Mouse (Mus musculus) embryonic facial prominence, embryonic 10.5 days (tissue): ENCODE data around the gene Myl7. TPM values are rescaled to one million over a fixed set of nuclear protein-coding genes. Genes with fewer than 3 reads are reported as not detected.

Experiments used
- DNase-seq: peaks from one replicate; pipeline ENCODE4 v3.0.0-alpha.2; 2017; ENCODE audit warnings: low spot score
- H3K27ac ChIP-seq: fragments of 300-500 bp; sonication (generic); replicated peaks from 2 replicates; pipeline ENCODE4 v1.5.1; 2016; ENCODE audit warnings: mild to moderate bottlenecking
- H3K27me3 ChIP-seq: fragments of 300-500 bp; sonication (generic); replicated peaks from 2 replicates; pipeline ENCODE4 v1.6.1; 2016; ENCODE audit warnings: low read depth, mild to moderate bottlenecking; ENCODE audit not compliant: poor library complexity, severe bottlenecking
- H3K36me3 ChIP-seq: fragments of 300-500 bp; sonication (generic); replicated peaks from 2 replicates; pipeline ENCODE4 v1.6.1; 2016; ENCODE audit warnings: mild to moderate bottlenecking, moderate library complexity
- H3K4me1 ChIP-seq: fragments of 300-500 bp; sonication (generic); 2 replicates; pipeline ENCODE4 v1.6.1; 2016
- H3K4me3 ChIP-seq: fragments of 300-500 bp; sonication (generic); 2 replicates; pipeline ENCODE4 v1.5.1; 2016; ENCODE audit warnings: mild to moderate bottlenecking, moderate library complexity
- H3K9me3 ChIP-seq: fragments of 300-500 bp; sonication (generic); 2 replicates; pipeline ENCODE4 v1.6.1; 2016; ENCODE audit warnings: mild to moderate bottlenecking
- WGBS: fragments of 180-500 bp; shearing (Covaris S2); methylation state at CpG from one replicate; pipeline ENCODE4 v1.1.7; 2016; 5-methylcytosine and 5-hydroxymethylcytosine counted together
- polyA plus RNA-seq: library from polyadenylated mRNA; unstranded; fragments of >200 nt; fragmentation: Nextera tagmentation; extraction: Ambion mirVana; gene quantifications from 2 replicates; pipeline ENCODE4 v1.2.1, GENCODE M21; 2016

Gene Myl7
- polyA plus RNA-seq, 1 experiment from 2014 or later = 5.4 TPM

- Histone ChIP-seq H3K27ac (no peak overlapping the region), H3K4me3 (no peak overlapping the region), H3K27me3 (peaks cover 46% of the 10 kb centered on the region), H3K36me3 (no peaks in the 10 kb centered on the region), H3K4me1 (peaks cover 33% of the 10 kb centered on the region), H3K9me3 (no peaks in the 10 kb centered on the region)
- DNase-seq = no peak
- WGBS = 80% methylated on average over 1 of the region's 1 CpGs
These were observed 39.9 kb downstream of the Myl7 start for GRCm38 (mm10) chr11:5858723-5859122.

- Histone ChIP-seq H3K4me1 (peaks cover 21% of the 10 kb centered on the region), H3K4me3 (no peak overlapping the region), H3K27ac (no peak overlapping the region), H3K36me3 (no peaks in the 10 kb centered on the region), H3K9me3 (no peaks in the 10 kb centered on the region), H3K27me3 (peaks cover 25% of the 10 kb centered on the region)
- WGBS = 80% methylated on average over 8 of the region's 8 CpGs
- DNase-seq = no peak
These were observed 42.0 kb downstream of the Myl7 start for GRCm38 (mm10) chr11:5856479-5857130.

- Histone ChIP-seq H3K4me1 (peaks cover 14% of the 10 kb centered on the region), H3K9me3 (no peaks in the 10 kb centered on the region), H3K4me3 (no peak overlapping the region), H3K27ac (peak overlapping the region; percentile 51; the same call in 1 of the 2 replicates), H3K27me3 (peaks cover 18% of the 10 kb centered on the region), H3K36me3 (no peaks in the 10 kb centered on the region)
- peak; percentile 31 for DNase-seq
- 42% methylated on average over 7 of the region's 7 CpGs for WGBS
These were observed 42.7 kb downstream of the Myl7 start for GRCm38 (mm10) chr11:5855902-5856301.

GRCm38 (mm10) chr11:5855481-5855880 is 43.1 kb downstream of the Myl7 start:
- H3K36me3 ChIP-seq = no peaks in the 10 kb centered on the region
- no peak overlapping the region for H3K27ac ChIP-seq
- H3K9me3 ChIP-seq = no peaks in the 10 kb centered on the region
- H3K27me3 ChIP-seq = peaks cover 14% of the 10 kb centered on the region
- peaks cover 14% of the 10 kb centered on the region for H3K4me1 ChIP-seq
- DNase-seq = no peak
- H3K4me3 ChIP-seq = no peak overlapping the region

GRCm38 (mm10) chr11:5852314-5852713 is 46.3 kb downstream of the Myl7 start:
- WGBS = 54% methylated on average over 1 of the region's 1 CpGs
- DNase-seq = no peak
- Histone ChIP-seq H3K4me3 (no peak overlapping the region), H3K36me3 (no peaks in the 10 kb centered on the region), H3K4me1 (peaks cover 14% of the 10 kb centered on the region), H3K27ac (no peak overlapping the region), H3K9me3 (no peaks in the 10 kb centered on the region), H3K27me3 (no peaks in the 10 kb centered on the region)

- H3K27me3 ChIP-seq = no peaks in the 10 kb centered on the region
- 0 out of 2 replicates have a peak overlapping the region, but pooled peaks have one; percentile 8 for H3K27ac ChIP-seq
- H3K4me3 ChIP-seq = no peak overlapping the region
- no peaks in the 10 kb centered on the region for H3K36me3 ChIP-seq
- peaks cover 11% of the 10 kb centered on the region for H3K4me1 ChIP-seq
- no peaks in the 10 kb centered on the region for H3K9me3 ChIP-seq
- DNase-seq = no peak
- WGBS = 62% methylated on average over 4 of the region's 4 CpGs
These were observed 47.4 kb downstream of the Myl7 start for GRCm38 (mm10) chr11:5851021-5851736.

- no peak overlapping the region for H3K27ac ChIP-seq
- DNase-seq = no peak
- no peaks in the 10 kb centered on the region for H3K27me3 ChIP-seq
- H3K4me1 ChIP-seq = peaks cover 6% of the 10 kb centered on the region; the same call in 1 of the 2 replicates
- no peak overlapping the region for H3K4me3 ChIP-seq
- 72% methylated on average over 5 of the region's 5 CpGs for WGBS
- no peaks in the 10 kb centered on the region for H3K36me3 ChIP-seq
- H3K9me3 ChIP-seq = no peaks in the 10 kb centered on the region
These were observed 48.1 kb downstream of the Myl7 start for GRCm38 (mm10) chr11:5850452-5850851.

- Histone ChIP-seq H3K27me3 (no peaks in the 10 kb centered on the region), H3K36me3 (no peaks in the 10 kb centered on the region), H3K4me1 (peaks cover 6% of the 10 kb centered on the region; the same call in 1 of the 2 replicates), H3K4me3 (no peak overlapping the region), H3K27ac (no peak overlapping the region), H3K9me3 (no peaks in the 10 kb centered on the region)
- DNase-seq = no peak
- WGBS = 72% methylated on average over 2 of the region's 2 CpGs
These were observed 49.3 kb downstream of the Myl7 start for GRCm38 (mm10) chr11:5849316-5849715.

GRCm38 (mm10) chr11:5848741-5849140 is 49.8 kb downstream of the Myl7 start:
- Histone ChIP-seq H3K4me1 (peaks cover 6% of the 10 kb centered on the region; the same call in 1 of the 2 replicates), H3K27ac (no peak overlapping the region), H3K27me3 (no peaks in the 10 kb centered on the region), H3K4me3 (no peak overlapping the region), H3K9me3 (no peaks in the 10 kb centered on the region), H3K36me3 (no peaks in the 10 kb centered on the region)
- DNase-seq = no peak
- WGBS = 71% methylated on average over 6 of the region's 6 CpGs

- no peak for DNase-seq
- WGBS = 74% methylated on average over 7 of the region's 7 CpGs
- no peak overlapping the region for H3K4me3 ChIP-seq
- H3K9me3 ChIP-seq = no peaks in the 10 kb centered on the region
- H3K27ac ChIP-seq = no peak overlapping the region
- no peaks in the 10 kb centered on the region for H3K4me1 ChIP-seq
- H3K27me3 ChIP-seq = no peaks in the 10 kb centered on the region
- no peaks in the 10 kb centered on the region for H3K36me3 ChIP-seq
These were observed 51.8 kb downstream of the Myl7 start for GRCm38 (mm10) chr11:5846639-5847345.
